Mouse (Mus musculus) olfactory bulb, adult 2 months (tissue): Measurements from ENCODE around the gene Mthfd1l. TPM values are rescaled to one million over a fixed set of nuclear protein-coding genes. Genes with fewer than 3 reads are reported as not detected.
"Not testable (repeated sequence)": the region's sequence is repeated elsewhere in the genome, so short reads cannot be mapped to it uniquely, and the experiment has no call there.

ENCODE experiments used
- H3K27ac ChIP-seq: fragments of 200-500 bp; 2 replicates; pipeline ENCODE4 v1.5.1; 2012; ENCODE audit warnings: low read depth, low read length; ENCODE audit not compliant: insufficient read depth
- H3K4me1 ChIP-seq: fragments of 200-500 bp; 2 replicates; pipeline ENCODE4 v1.6.1; 2012; ENCODE audit warnings: low read length; ENCODE audit not compliant: control insufficient read depth, insufficient read depth
- H3K4me3 ChIP-seq: fragments of 200-500 bp; 2 replicates; pipeline ENCODE4 v1.5.1; 2012; ENCODE audit warnings: mild to moderate bottlenecking, low read depth, low read length, moderate library complexity; ENCODE audit not compliant: insufficient read depth
- CTCF ChIP-seq: fragments of 200-500 bp; IDR thresholded peaks from 2 replicates; pipeline ENCODE4 v1.5.1; 2012; ENCODE audit warnings: low read depth, mild to moderate bottlenecking, low read length, moderate library complexity; ENCODE audit not compliant: insufficient read depth
- POLR2A ChIP-seq: fragments of 200-500 bp; IDR thresholded peaks from 2 replicates; pipeline ENCODE4 v1.6.1; 2012; ENCODE audit warnings: mild to moderate bottlenecking, low read depth, low read length, moderate library complexity; ENCODE audit not compliant: insufficient read depth
- WGBS: fragments of 180-500 bp; shearing (Covaris S2); methylation state at CpG from one replicate; pipeline ENCODE4 v1.1.7; 2018; 5-methylcytosine and 5-hydroxymethylcytosine counted together
- polyA plus RNA-seq: library from polyadenylated mRNA; stranded (reverse); fragments of >200 nt; gene quantifications from 2 replicates; pipeline ENCODE4 v1.2.4, GENCODE M21; 2012; ENCODE audit warnings: low replicate concordance; ENCODE audit not compliant: missing spikeins, insufficient read depth, insufficient read length

Gene Mthfd1l
- polyA plus RNA-seq, 1 experiment, result not detected

GRCm38 (mm10) chr10:4116653-4117052, 143.7 kb downstream of the Mthfd1l start:
- H3K4me3 ChIP-seq, result no peak overlapping the region
- no peak overlapping the region for H3K27ac ChIP-seq

GRCm38 (mm10) chr10:4117091-4117490, 144.2 kb downstream of the Mthfd1l start:
- H3K4me3 ChIP-seq, result no peak overlapping the region
- peaks cover 2% of the 10 kb centered on the region; the same call in 1 of the 2 replicates for H3K4me1 ChIP-seq
- WGBS, result 81% methylated on average over 7 of the region's 7 CpGs
- TF ChIP-seq CTCF (no peak), POLR2A (no peak)
- no peak overlapping the region for H3K27ac ChIP-seq

More at GRCm38 (mm10) chr10:4116653-4117052, 143.7 kb downstream of the Mthfd1l start:
- TF ChIP-seq POLR2A, result no peak
- TF ChIP-seq CTCF, result no peak
- H3K4me1 ChIP-seq, result peaks cover 2% of the 10 kb centered on the region; the same call in 1 of the 2 replicates

GRCm38 (mm10) chr10:4119287-4119686, 146.4 kb downstream of the Mthfd1l start:
- Histone ChIP-seq H3K4me3 (no peak overlapping the region), H3K4me1 (peaks cover 2% of the 10 kb centered on the region; the same call in 1 of the 2 replicates), H3K27ac (no peak overlapping the region)
- TF ChIP-seq CTCF, result no peak
- WGBS, result 78% methylated on average over 4 of the region's 4 CpGs

GRCm38 (mm10) chr10:4120708-4121107, 147.8 kb downstream of the Mthfd1l start:
- WGBS, result 63% methylated on average over 10 of the region's 10 CpGs
- Histone ChIP-seq H3K27ac (no peak overlapping the region), H3K4me1 (peaks cover 2% of the 10 kb centered on the region; the same call in 1 of the 2 replicates), H3K4me3 (no peak overlapping the region)
- TF ChIP-seq POLR2A (no peak), CTCF (no peak)

- TF ChIP-seq CTCF, result no peak
- no peak for TF ChIP-seq POLR2A
- WGBS, result 95% methylated on average over 1 of the region's 1 CpGs
- no peak overlapping the region for H3K27ac ChIP-seq
- peaks cover 2% of the 10 kb centered on the region; the same call in 1 of the 2 replicates for H3K4me1 ChIP-seq
- no peak overlapping the region for H3K4me3 ChIP-seq
These were observed 148.3 kb downstream of the Mthfd1l start for GRCm38 (mm10) chr10:4121197-4121596.

- H3K27ac ChIP-seq, H3K4me3 ChIP-seq, H3K4me1 ChIP-seq: not testable (repeated sequence)
- 87% methylated on average over 7 of the region's 7 CpGs for WGBS
These were observed 150.5 kb downstream of the Mthfd1l start for GRCm38 (mm10) chr10:4123280-4123945.

GRCm38 (mm10) chr10:4124148-4124547, 151.2 kb downstream of the Mthfd1l start:
- TF ChIP-seq CTCF, result no peak
- no peak for TF ChIP-seq POLR2A
- Histone ChIP-seq H3K27ac (no peak overlapping the region), H3K4me1 (peaks cover 2% of the 10 kb centered on the region; the same call in 1 of the 2 replicates), H3K4me3 (no peak overlapping the region)
- 82% methylated on average over 1 of the region's 1 CpGs for WGBS

- peaks cover 2% of the 10 kb centered on the region; the same call in 1 of the 2 replicates for H3K4me1 ChIP-seq
- H3K27ac ChIP-seq, result no peak overlapping the region
- no peak overlapping the region for H3K4me3 ChIP-seq
- WGBS, result 68% methylated on average over 7 of the region's 7 CpGs
- TF ChIP-seq POLR2A (no peak), CTCF (no peak)
These were observed 152.3 kb downstream of the Mthfd1l start for GRCm38 (mm10) chr10:4125232-4125631.

GRCm38 (mm10) chr10:4126335-4127012, 153.6 kb downstream of the Mthfd1l start:
- Histone ChIP-seq H3K4me1 (no peaks in the 10 kb centered on the region), H3K4me3 (no peak overlapping the region), H3K27ac (no peak overlapping the region)
- TF ChIP-seq POLR2A (no peak), CTCF (no peak)
- 81% methylated on average over 8 of the region's 8 CpGs for WGBS

- TF ChIP-seq CTCF (no peak), POLR2A (no peak)
- Histone ChIP-seq H3K4me1 (no peaks in the 10 kb centered on the region), H3K27ac (no peak overlapping the region), H3K4me3 (no peak overlapping the region)
- WGBS, result 59% methylated on average over 10 of the region's 10 CpGs
These were observed 155.5 kb downstream of the Mthfd1l start for GRCm38 (mm10) chr10:4128411-4128810.
